Mouse (Mus musculus): ENCODE measurements at regions not wholly inside any gene's neighbourhood (a gene's known extent, or its start where the extent isn't known, plus 50 kb on each side); places are given as distances from the start of the nearest gene placed in this dataset.
"Not testable (repeated sequence)": the region's sequence is repeated elsewhere in the genome, so short reads cannot be mapped to it uniquely, and the experiment has no call there.

DNA sequence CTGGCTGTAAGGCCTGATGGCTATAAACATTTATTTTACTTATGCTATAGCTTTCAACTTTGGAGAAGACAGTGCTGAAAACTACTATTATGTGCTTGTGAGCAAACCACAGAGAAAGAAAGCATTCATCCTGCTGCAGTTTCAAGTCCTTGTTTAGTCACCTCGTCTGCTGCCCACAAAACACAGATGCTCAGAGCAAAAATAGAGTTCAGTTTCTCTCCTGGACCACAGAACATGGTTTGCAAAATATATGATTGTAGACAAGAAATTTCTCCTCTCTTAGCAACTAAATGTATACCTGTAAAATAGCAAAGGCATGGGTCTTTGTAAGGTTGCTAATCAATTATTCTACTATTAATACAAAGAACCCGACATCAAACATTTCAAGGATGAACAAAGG, 210.7 kb upstream of the Edil3 start:
- Histone ChIP-seq H3K4me1 (ENCODE audit: insufficient read depth) (no peaks in the 10 kb centered on the region), H3K27me3 (ENCODE audit: insufficient read depth, low read length) (no peaks in the 10 kb centered on the region), H3K27ac (ENCODE audit: low read depth) (no peak overlapping the region), H3K9me3 (ENCODE audit: low read depth, low read length) (no peaks in the 10 kb centered on the region), H3K9ac (no peak overlapping the region), H3K36me3 (ENCODE audit: insufficient read depth) (no peaks in the 10 kb centered on the region), H3K4me2 (no peak overlapping the region), H3K4me3 (ENCODE audit: low read depth, low read length) (no peak overlapping the region)
- no peak for TF ChIP-seq CTCF (IDR thresholded peaks at IDR 0.05; ENCODE audit: low read depth)
- 68% methylated on average over 2 of the region's 2 CpGs for WGBS
- no peak for DNase-seq
- ATAC-seq (ENCODE audit: insufficient read depth), result no peak

DNA sequence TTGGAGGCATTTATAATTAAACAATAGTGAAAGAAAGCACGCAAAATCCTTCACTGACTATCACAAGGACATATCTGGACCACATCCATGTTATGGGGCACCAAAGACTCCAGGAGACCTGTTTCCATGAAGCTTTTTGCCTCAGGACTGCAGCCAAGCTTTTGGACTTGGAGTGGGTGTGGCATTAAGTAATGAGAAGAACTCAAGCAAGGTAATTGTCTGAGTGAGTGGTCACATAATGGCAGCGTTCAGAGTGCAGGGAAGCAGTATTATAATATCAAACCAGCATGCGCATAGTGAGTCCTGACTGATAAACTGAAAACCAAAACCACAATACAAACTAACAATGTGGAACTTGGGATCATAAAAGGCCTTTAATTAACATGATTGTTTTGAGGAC, 208.0 kb upstream of the Edil3 start:
- Histone ChIP-seq H3K27me3 (ENCODE audit: insufficient read depth, low read length) (no peaks in the 10 kb centered on the region), H3K4me1 (ENCODE audit: insufficient read depth) (no peaks in the 10 kb centered on the region), H3K4me2 (no peak overlapping the region), H3K9me3 (ENCODE audit: low read depth, low read length) (no peaks in the 10 kb centered on the region), H3K27ac (ENCODE audit: low read depth) (no peak overlapping the region), H3K4me3 (ENCODE audit: low read depth, low read length) (no peak overlapping the region), H3K9ac (no peak overlapping the region), H3K36me3 (ENCODE audit: insufficient read depth) (no peaks in the 10 kb centered on the region)
- no peak for DNase-seq
- 80% methylated on average over 3 of the region's 3 CpGs for WGBS
- ATAC-seq (ENCODE audit: insufficient read depth), result no peak
- no peak for TF ChIP-seq CTCF (IDR thresholded peaks at IDR 0.05; ENCODE audit: low read depth)

DNA sequence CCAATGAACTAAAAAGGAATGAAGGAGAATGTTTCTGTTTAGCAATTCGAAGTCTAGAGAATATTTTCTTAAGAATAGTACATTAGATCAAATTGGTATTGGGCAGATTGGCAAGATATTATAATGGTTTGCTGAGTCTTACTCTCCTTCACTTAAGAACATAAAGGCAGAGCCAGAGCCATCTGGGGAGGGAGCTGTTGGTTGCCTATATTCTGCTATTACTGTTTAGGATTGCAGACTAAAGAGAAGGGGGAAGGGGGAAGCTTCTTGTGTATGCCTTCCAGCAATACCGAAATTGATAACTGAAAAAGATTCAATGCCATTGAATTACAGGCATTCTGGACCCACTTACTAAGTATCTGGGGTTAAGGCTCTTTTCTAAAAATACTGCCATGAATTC, 171.1 kb upstream of the Edil3 start:
- ATAC-seq (ENCODE audit: insufficient read depth) (no peak), DNase-seq (no peak)
- Histone ChIP-seq H3K27ac (ENCODE audit: low read depth) (no peak overlapping the region), H3K4me2 (no peak overlapping the region), H3K27me3 (ENCODE audit: insufficient read depth, low read length) (no peaks in the 10 kb centered on the region), H3K9me3 (ENCODE audit: low read depth, low read length) (no peaks in the 10 kb centered on the region), H3K36me3 (ENCODE audit: insufficient read depth) (no peaks in the 10 kb centered on the region), H3K4me3 (ENCODE audit: low read depth, low read length) (no peak overlapping the region), H3K9ac (no peak overlapping the region), H3K4me1 (ENCODE audit: insufficient read depth) (no peaks in the 10 kb centered on the region)
- no peak for TF ChIP-seq CTCF (IDR thresholded peaks at IDR 0.05; ENCODE audit: low read depth)
- WGBS, result 77% methylated on average over 2 of the region's 2 CpGs

DNA sequence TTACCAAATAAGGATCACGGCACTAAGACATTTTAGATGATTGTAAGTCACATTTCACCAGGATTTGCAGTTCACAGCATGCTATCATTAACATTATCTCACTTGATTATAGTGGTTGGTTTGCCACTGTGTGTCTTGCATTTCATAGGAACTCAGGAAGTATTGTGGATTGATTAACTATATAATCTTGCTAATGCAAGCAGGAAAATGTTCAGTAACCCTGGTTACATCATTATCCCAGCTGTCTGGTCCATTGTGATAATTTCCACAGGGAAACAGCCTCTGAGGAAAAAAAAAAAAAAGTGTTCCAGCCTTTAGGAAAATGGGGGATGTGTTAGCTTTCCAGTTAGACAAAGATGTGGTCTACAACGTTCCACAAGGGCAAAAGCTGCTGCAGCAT, 170.2 kb upstream of the Edil3 start:
- ATAC-seq (ENCODE audit: insufficient read depth), result no peak
- DNase-seq, result no peak
- Histone ChIP-seq H3K27ac (ENCODE audit: low read depth) (no peak overlapping the region), H3K27me3 (ENCODE audit: insufficient read depth, low read length) (no peaks in the 10 kb centered on the region), H3K9me3 (ENCODE audit: low read depth, low read length) (no peaks in the 10 kb centered on the region), H3K4me1 (ENCODE audit: insufficient read depth) (no peaks in the 10 kb centered on the region), H3K36me3 (ENCODE audit: insufficient read depth) (no peaks in the 10 kb centered on the region), H3K4me3 (ENCODE audit: low read depth, low read length) (no peak overlapping the region), H3K9ac (no peak overlapping the region), H3K4me2 (no peak overlapping the region)
- WGBS, result 32% methylated on average over 2 of the region's 2 CpGs
- TF ChIP-seq CTCF (IDR thresholded peaks at IDR 0.05; ENCODE audit: low read depth), result no peak

DNA sequence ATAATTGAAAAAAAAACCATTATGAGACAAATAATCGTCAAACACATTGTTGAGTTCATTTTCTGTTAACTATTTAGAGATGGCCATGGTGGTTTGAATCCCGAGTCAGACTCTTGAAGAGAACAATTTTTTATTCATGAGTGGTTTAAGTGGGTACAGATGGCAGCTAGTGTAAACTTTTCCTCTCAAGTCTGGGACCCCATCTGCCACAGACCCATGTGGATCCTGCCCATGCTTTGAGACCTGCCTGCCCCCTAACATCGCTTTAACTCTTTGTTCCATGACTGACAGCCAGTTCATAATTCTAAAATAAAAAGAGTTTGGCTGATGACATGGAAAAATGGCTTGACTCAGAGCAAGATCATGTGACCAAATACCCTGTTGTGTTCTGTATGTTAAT, 166.2 kb upstream of the Edil3 start:
- ATAC-seq (ENCODE audit: insufficient read depth) (no peak), DNase-seq (no peak)
- H3K4me2 ChIP-seq, result no peak overlapping the region
- H3K27me3 ChIP-seq (ENCODE audit: insufficient read depth, low read length), result no peaks in the 10 kb centered on the region
- no peak overlapping the region for H3K9ac ChIP-seq
- H3K9me3 ChIP-seq (ENCODE audit: low read depth, low read length), result no peaks in the 10 kb centered on the region
- no peak for TF ChIP-seq CTCF (IDR thresholded peaks at IDR 0.05; ENCODE audit: low read depth)
- H3K4me1 ChIP-seq (ENCODE audit: insufficient read depth), result no peaks in the 10 kb centered on the region
- no peak overlapping the region for H3K4me3 ChIP-seq (ENCODE audit: low read depth, low read length)
- H3K27ac ChIP-seq (ENCODE audit: low read depth), result no peak overlapping the region
- 75% methylated on average over 3 of the region's 3 CpGs for WGBS
- no peaks in the 10 kb centered on the region for H3K36me3 ChIP-seq (ENCODE audit: insufficient read depth)

GRCm38 (mm10) chr13:88675835-88676234, 145.4 kb upstream of the Edil3 start:
- Histone ChIP-seq H3K9me3 (ENCODE audit: low read depth, low read length) (no peaks in the 10 kb centered on the region), H3K4me3 (ENCODE audit: low read depth, low read length) (no peak overlapping the region), H3K27ac (ENCODE audit: low read depth) (no peak overlapping the region), H3K4me1 (ENCODE audit: insufficient read depth) (no peaks in the 10 kb centered on the region), H3K27me3 (ENCODE audit: insufficient read depth, low read length) (no peaks in the 10 kb centered on the region), H3K4me2 (no peak overlapping the region), H3K36me3 (ENCODE audit: insufficient read depth) (no peaks in the 10 kb centered on the region), H3K9ac (no peak overlapping the region)
- 90% methylated on average over 5 of the region's 5 CpGs for WGBS
- DNase-seq, result no peak
- ATAC-seq (ENCODE audit: insufficient read depth), result no peak
- no peak for TF ChIP-seq CTCF (IDR thresholded peaks at IDR 0.05; ENCODE audit: low read depth)

GRCm38 (mm10) chr13:88704526-88704925, 116.7 kb upstream of the Edil3 start:
- no peak overlapping the region for H3K4me3 ChIP-seq (ENCODE audit: low read depth, low read length)
- no peaks in the 10 kb centered on the region for H3K27me3 ChIP-seq (ENCODE audit: insufficient read depth, low read length)
- ATAC-seq (ENCODE audit: insufficient read depth), result peak; percentile 88
- H3K4me1 ChIP-seq (ENCODE audit: insufficient read depth), result no peaks in the 10 kb centered on the region
- TF ChIP-seq CTCF (IDR thresholded peaks at IDR 0.05; ENCODE audit: low read depth), result no peak
- H3K27ac ChIP-seq (ENCODE audit: low read depth), result no peak overlapping the region
- DNase-seq, result peak; percentile 50
- H3K9ac ChIP-seq, result no peak overlapping the region
- no peaks in the 10 kb centered on the region for H3K36me3 ChIP-seq (ENCODE audit: insufficient read depth)
- H3K4me2 ChIP-seq, result no peak overlapping the region
- H3K9me3 ChIP-seq (ENCODE audit: low read depth, low read length), result no peaks in the 10 kb centered on the region
- WGBS, result 37% methylated on average over 1 of the region's 1 CpGs

DNA sequence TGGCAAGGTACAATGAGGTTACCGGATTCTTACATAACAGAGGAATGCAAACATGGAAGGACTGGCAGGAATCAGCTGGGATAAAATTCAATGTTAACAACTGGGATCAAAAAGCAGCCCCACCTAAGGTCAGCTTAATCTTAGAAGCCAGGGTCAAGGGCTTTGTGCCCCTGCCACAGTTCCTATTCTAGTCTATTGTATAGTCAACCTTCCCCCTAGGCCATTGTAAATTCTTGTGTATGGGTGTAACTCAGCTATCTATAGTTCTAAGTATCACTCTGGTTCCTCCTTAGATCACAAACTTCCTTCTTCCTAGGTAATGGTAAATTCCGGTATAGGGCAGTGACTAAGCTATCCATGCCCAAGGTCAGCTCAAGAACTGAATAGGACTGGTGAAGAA, 91.6 kb upstream of the Edil3 start:
- H3K36me3 ChIP-seq (ENCODE audit: insufficient read depth); H3K4me1 ChIP-seq (ENCODE audit: insufficient read depth); H3K9me3 ChIP-seq (ENCODE audit: low read depth, low read length); H3K9ac ChIP-seq; H3K4me2 ChIP-seq; H3K4me3 ChIP-seq (ENCODE audit: low read depth, low read length); DNase-seq; H3K27me3 ChIP-seq (ENCODE audit: insufficient read depth, low read length); H3K27ac ChIP-seq (ENCODE audit: low read depth); ATAC-seq (ENCODE audit: insufficient read depth): not testable (repeated sequence)
- 89% methylated on average over 2 of the region's 2 CpGs for WGBS

All from lung, embryonic 14.5 days (tissue).